Mouse (Mus musculus) midbrain, embryonic 14.5 days (tissue): Measurements from ENCODE around the gene Rnf115. TPM values are rescaled to one million over a fixed set of nuclear protein-coding genes. Genes with fewer than 3 reads are reported as not detected.
A peak's percentile ranks its signal among the peaks of the same experiment; 100 is the strongest.

Experiments used
- ATAC-seq: fragments of 200-750 bp; cut with Nextera tagmentation; 2 replicates; pipeline ENCODE4 v1.8.0; 2017; ENCODE audit warnings: moderate number of reproducible peaks, moderate library complexity; ENCODE audit not compliant: low FRiP score, low TSS enrichment
- DNase-seq: peaks from one replicate; pipeline ENCODE4 v3.0.0-alpha.2; 2015
- H3K27ac ChIP-seq: fragments of 300-500 bp; sonication (generic); replicated peaks from 2 replicates; pipeline ENCODE4 v1.5.1; 2014; ENCODE audit warnings: mild to moderate bottlenecking, low read depth, low read length, moderate library complexity
- H3K27me3 ChIP-seq: fragments of 300-500 bp; sonication (generic); 2 replicates; pipeline ENCODE4 v1.6.1; 2014; ENCODE audit warnings: low read length, control low read depth, mixed read lengths; ENCODE audit not compliant: control insufficient read depth, insufficient read depth
- H3K36me3 ChIP-seq: fragments of 300-500 bp; sonication (generic); 2 replicates; pipeline ENCODE4 v1.6.1; 2014; ENCODE audit warnings: low read length, control low read depth; ENCODE audit not compliant: control insufficient read depth, insufficient read depth
- H3K4me1 ChIP-seq: fragments of 300-500 bp; sonication (generic); 2 replicates; pipeline ENCODE4 v1.6.1; 2014; ENCODE audit warnings: mild to moderate bottlenecking, antibody characterized with exemption, low read length, control low read depth; ENCODE audit not compliant: control insufficient read depth, insufficient read depth
- H3K4me2 ChIP-seq: fragments of 300-500 bp; sonication (generic); 2 replicates; pipeline ENCODE4 v1.6.1; 2014; ENCODE audit warnings: mild to moderate bottlenecking, low read length, moderate library complexity
- H3K4me3 ChIP-seq: fragments of 300-500 bp; sonication (generic); replicated peaks from 2 replicates; pipeline ENCODE4 v1.5.1; 2014; ENCODE audit warnings: low read depth, low read length
- H3K9ac ChIP-seq: fragments of 300-500 bp; sonication (generic); replicated peaks from 2 replicates; pipeline ENCODE4 v1.6.1; 2014; ENCODE audit warnings: mild to moderate bottlenecking, low read length, moderate library complexity
- H3K9me3 ChIP-seq: fragments of 300-500 bp; sonication (generic); 2 replicates; pipeline ENCODE4 v1.6.1; 2016; ENCODE audit warnings: low read length, control low read depth, mixed read lengths; ENCODE audit not compliant: control insufficient read depth
- WGBS: fragments of 180-500 bp; shearing (Covaris S2); extraction: QIAGEN DNeasy Blood & Tissue Kit; methylation state at CpG from one replicate; pipeline ENCODE4 v1.1.7; 2014; 5-methylcytosine and 5-hydroxymethylcytosine counted together
- polyA plus RNA-seq: library from polyadenylated mRNA; unstranded; fragments of >200 nt; fragmentation: Nextera tagmentation; extraction: Ambion mirVana; gene quantifications from 2 replicates; pipeline ENCODE4 v1.2.1, GENCODE M21; 2014

The Rnf115 gene
- polyA plus RNA-seq, 1 experiment from 2014 or later, result 83.8 TPM

DNA sequence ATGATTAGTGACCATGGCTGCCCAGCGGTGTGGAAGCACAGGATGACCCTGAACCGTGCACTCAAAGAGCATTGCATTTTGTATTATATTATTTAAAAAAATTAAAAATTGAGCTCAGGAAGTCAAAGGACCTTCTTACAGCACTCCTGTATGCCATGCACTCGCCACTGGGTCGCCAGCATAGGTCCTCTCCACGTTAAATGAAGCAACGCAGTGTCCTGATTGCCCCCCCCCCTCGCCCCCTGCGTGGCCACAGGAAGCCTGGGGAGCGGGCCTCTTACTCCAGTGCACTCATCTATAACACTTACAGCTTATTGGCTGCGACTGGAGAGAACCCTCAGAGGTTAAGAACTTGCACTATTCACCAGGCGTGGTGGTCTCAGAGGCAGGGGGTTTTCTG, 97.8 kb downstream of the Rnf115 start:
- no peak for DNase-seq
- WGBS, result 34% methylated on average over 11 of the region's 11 CpGs

DNA sequence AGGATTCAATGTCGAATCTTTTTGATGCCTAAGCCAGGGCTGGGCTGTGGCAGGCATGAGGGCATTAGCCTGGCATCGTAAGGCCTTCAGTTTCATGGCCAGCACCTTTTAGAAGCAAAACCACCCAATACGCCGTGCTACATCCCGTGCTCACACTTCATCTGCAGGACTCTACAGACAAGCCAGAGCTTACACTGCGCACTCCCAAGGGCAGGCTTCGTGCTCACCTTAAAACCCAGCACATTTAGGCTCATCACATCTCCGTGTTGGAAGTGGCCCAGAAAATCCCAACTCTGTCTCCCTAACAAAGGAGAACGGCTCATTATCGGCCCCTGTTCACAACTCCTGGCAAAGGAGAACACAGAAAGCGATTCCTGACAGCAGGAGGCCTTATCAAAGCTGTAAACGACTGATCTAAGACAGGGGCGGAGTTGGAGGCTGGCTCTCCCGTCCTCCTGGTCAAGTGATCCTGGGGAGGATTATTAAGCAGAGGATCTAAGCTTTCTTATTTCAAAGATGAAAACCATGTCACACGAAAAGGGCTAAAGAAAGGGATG, 100.9 kb downstream of the Rnf115 start:
- H3K36me3 ChIP-seq, result no peaks in the 10 kb centered on the region
- no peak overlapping the region for H3K9ac ChIP-seq
- DNase-seq, result peak; percentile 52
- no peak for ATAC-seq
- H3K4me3 ChIP-seq, result no peak overlapping the region
- no peak overlapping the region for H3K4me2 ChIP-seq
- H3K27me3 ChIP-seq, result no peaks in the 10 kb centered on the region
- H3K27ac ChIP-seq, result 0 out of 2 replicates have a peak overlapping the region, but pooled peaks have one; percentile 10
- no peaks in the 10 kb centered on the region for H3K9me3 ChIP-seq
- no peaks in the 10 kb centered on the region for H3K4me1 ChIP-seq
- WGBS, result 33% methylated on average over 15 of the region's 15 CpGs

More for the DNA sequence above, 97.8 kb downstream of the Rnf115 start:
- Histone ChIP-seq H3K4me1 (no peaks in the 10 kb centered on the region), H3K4me3 (no peak overlapping the region), H3K27me3 (no peaks in the 10 kb centered on the region), H3K9me3 (no peaks in the 10 kb centered on the region), H3K9ac (no peak overlapping the region), H3K4me2 (no peak overlapping the region), H3K27ac (no peak overlapping the region), H3K36me3 (no peaks in the 10 kb centered on the region)
- no peak for ATAC-seq

DNA sequence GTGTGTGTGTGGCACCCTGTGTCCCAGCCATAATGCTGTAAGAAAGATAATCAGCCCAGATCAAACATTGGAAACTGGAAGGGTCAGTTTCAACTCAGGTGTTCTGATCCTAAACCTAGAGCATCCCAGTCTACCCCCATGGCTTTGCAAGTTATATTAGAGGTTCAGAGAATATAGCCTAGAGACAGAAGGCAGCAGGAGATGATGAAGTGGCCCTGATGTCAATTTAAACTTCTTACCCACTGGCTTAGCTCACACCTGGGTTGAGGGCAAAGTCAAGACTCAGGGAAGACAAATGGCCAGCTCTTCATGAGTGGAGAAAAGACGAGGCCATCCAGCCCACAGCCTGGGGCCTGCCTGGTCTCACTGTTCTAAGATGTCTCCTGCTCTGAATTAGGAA, 101.5 kb downstream of the Rnf115 start, which contains the start of the genes Pdzk1 and Cd160:
Gene Pdzk1, plus strand, starts transcription at position 301 of the 400 bp plus-strand sequence.
Gene Cd160, minus strand, starts transcription at position 368 of the 400 bp plus-strand sequence.
- H3K9me3 ChIP-seq, result no peaks in the 10 kb centered on the region
- no peaks in the 10 kb centered on the region for H3K4me1 ChIP-seq
- H3K27me3 ChIP-seq, result no peaks in the 10 kb centered on the region
- DNase-seq (no peak), ATAC-seq (no peak)
- H3K27ac ChIP-seq, result 0 out of 2 replicates have a peak within 1 kb of the TSS, but pooled peaks have one; percentile 10
- H3K36me3 ChIP-seq, result no peaks in the 10 kb centered on the region
- no peak within 1 kb of the TSS for H3K4me2 ChIP-seq
- no peak within 1 kb of the TSS for H3K4me3 ChIP-seq
- no peak within 1 kb of the TSS for H3K9ac ChIP-seq
- 81% methylated on average over 1 of the region's 1 CpGs for WGBS

- H3K4me2 ChIP-seq, result no peak overlapping the region
- no peak overlapping the region for H3K9ac ChIP-seq
- no peak overlapping the region for H3K4me3 ChIP-seq
- H3K4me1 ChIP-seq, result no peaks in the 10 kb centered on the region
- no peaks in the 10 kb centered on the region for H3K9me3 ChIP-seq
- H3K27ac ChIP-seq, result no peak overlapping the region
- H3K36me3 ChIP-seq, result no peaks in the 10 kb centered on the region
- H3K27me3 ChIP-seq, result no peaks in the 10 kb centered on the region
- WGBS, result 75% methylated on average over 10 of the region's 10 CpGs
- ATAC-seq (no peak), DNase-seq (no peak)
Measured at GRCm38 (mm10) chr3:96829856-96830255, 102.4 kb downstream of the Rnf115 start.

DNA sequence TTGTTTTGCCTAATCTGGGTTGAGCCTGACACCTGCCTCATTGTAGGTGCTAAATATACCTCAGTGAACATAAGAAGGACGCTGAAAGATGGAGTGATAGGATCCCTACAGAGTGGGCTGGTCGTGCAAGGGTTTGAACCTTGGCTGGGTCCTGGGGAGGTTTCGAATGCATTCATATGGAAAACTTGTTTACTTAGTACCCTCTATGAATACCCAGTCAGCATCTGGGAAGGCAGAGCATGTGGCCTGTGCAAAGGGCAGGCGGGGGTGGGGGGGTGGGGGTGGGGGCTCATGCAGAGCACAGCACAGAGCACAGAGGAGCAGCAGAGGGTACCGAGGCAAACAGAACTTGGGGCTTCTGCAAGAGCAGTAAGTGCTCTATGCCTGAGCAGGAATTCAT, 105.5 kb downstream of the Rnf115 start:
- no peak overlapping the region for H3K9ac ChIP-seq
- no peak for ATAC-seq
- H3K27ac ChIP-seq, result no peak overlapping the region
- H3K4me3 ChIP-seq, result no peak overlapping the region
- no peaks in the 10 kb centered on the region for H3K9me3 ChIP-seq
- WGBS, result 24% methylated on average over 5 of the region's 5 CpGs
- no peak overlapping the region for H3K4me2 ChIP-seq
- no peak for DNase-seq
- no peaks in the 10 kb centered on the region for H3K27me3 ChIP-seq
- H3K4me1 ChIP-seq, result no peaks in the 10 kb centered on the region
- H3K36me3 ChIP-seq, result no peaks in the 10 kb centered on the region

GRCm38 (mm10) chr3:96834587-96835348, 107.3 kb downstream of the Rnf115 start:
- ATAC-seq, result no peak
- no peaks in the 10 kb centered on the region for H3K9me3 ChIP-seq
- H3K4me2 ChIP-seq, result no peak overlapping the region
- no peaks in the 10 kb centered on the region for H3K27me3 ChIP-seq
- H3K9ac ChIP-seq, result no peak overlapping the region
- 84% methylated on average over 7 of the region's 7 CpGs for WGBS
- no peak overlapping the region for H3K27ac ChIP-seq
- no peak for DNase-seq
- no peak overlapping the region for H3K4me3 ChIP-seq
- H3K4me1 ChIP-seq, result no peaks in the 10 kb centered on the region
- H3K36me3 ChIP-seq, result no peaks in the 10 kb centered on the region

DNA sequence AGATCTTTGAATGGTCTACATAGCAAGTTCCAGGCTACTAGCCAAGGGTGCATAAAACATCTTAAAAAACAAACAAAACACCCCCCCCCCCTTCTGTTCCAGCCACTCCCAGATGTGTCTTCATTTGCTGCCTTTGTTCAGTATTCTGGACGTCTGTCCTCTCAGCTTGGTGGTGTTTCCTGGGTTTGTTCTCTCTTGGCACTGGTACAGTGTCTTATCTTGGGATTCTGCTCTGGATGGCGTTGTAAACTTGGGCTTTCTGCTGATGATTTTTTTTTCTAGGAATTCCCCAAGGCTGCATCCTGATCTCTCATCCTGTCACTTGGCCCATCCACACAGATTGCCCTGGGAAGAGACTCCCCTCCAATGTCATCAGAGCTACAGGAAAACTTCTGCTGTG, 109.0 kb downstream of the Rnf115 start:
- no peak overlapping the region for H3K4me3 ChIP-seq
- no peaks in the 10 kb centered on the region for H3K9me3 ChIP-seq
- H3K36me3 ChIP-seq, result no peaks in the 10 kb centered on the region
- no peak for ATAC-seq
- no peaks in the 10 kb centered on the region for H3K4me1 ChIP-seq
- H3K9ac ChIP-seq, result no peak overlapping the region
- no peaks in the 10 kb centered on the region for H3K27me3 ChIP-seq
- H3K4me2 ChIP-seq, result no peak overlapping the region
- no peak overlapping the region for H3K27ac ChIP-seq
- no peak for DNase-seq
- WGBS, result 46% methylated on average over 2 of the region's 2 CpGs

- DNase-seq, result no peak
- Histone ChIP-seq H3K4me2 (no peak overlapping the region), H3K36me3 (no peaks in the 10 kb centered on the region), H3K27ac (no peak overlapping the region), H3K4me1 (no peaks in the 10 kb centered on the region), H3K9ac (no peak overlapping the region), H3K9me3 (no peaks in the 10 kb centered on the region), H3K27me3 (no peaks in the 10 kb centered on the region), H3K4me3 (no peak overlapping the region)
- no peak for ATAC-seq
- 82% methylated on average over 7 of the region's 7 CpGs for WGBS
Measured at GRCm38 (mm10) chr3:96838996-96839645, 111.7 kb downstream of the Rnf115 start.
